Mouse (Mus musculus): ENCODE data around the gene Pcgf2.

Gene Pcgf2

DNA sequence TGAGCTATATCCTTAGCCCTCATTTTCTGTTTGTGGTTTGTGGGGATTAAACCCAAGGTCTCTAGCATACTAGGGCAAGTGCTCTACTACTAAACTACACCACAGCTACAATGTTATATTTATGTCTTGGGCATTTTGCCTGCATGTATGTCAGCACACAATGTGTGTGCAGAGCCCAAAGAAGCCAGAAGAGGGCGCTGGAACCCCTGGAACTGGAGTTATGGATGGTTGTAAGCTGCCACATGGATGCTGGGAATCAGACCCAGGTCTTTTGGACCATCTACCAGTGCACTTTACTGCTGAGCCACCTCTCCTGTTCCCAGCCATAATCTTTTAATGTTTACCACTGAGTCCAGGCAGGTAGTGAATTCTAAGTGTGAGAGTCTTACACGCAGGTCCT is 57.6 kb downstream of the Pcgf2 start:
- DNase-seq: no peak

DNA sequence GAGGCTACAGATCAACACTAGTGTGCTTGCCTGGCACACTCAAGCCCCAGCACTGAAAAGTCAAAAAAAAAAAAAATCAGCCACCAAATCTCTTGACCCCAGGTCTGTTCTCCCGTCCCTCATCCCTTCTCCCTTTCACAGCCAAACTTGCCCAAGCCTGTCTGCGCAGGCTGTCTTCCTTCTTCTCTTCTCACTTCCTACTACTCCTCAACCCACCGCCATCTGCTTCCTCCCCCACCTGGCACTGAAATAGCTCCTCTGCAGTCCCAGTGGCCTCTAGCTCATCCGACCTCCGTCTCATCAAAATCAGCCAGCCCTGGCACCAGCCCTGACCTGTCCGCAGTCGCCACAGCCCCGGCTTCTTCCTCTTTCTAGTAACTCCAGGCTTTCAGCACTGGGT is 58.6 kb downstream of the Pcgf2 start:
- peak; percentile 88 for DNase-seq

Data from right cerebral cortex, adult 18-20 months (tissue).